Comparison of ENCODE assay signal across 21 mouse cellular contexts in the genomic region with DNA sequence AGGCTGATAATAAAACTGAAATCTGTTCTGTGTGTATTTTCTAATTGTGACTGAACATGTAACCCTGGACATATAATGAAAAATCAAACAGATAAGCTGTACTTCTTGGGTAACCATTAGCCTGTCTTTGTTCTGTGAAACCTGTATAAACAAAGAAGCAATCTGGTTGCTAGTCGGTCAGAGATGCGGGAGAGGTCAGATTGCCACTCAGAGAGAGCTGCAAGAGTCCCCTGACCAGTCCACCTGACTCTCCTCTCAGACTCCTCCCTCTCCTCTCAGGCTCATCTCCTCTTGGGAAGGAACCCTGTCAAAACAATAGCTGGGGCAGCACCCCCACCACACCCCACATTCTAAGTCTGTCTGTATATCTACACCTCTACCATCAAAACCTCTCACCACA. TPM values are rescaled to one million over a fixed set of nuclear protein-coding genes. Genes with fewer than 3 reads are reported as not detected.
DNase-seq lines count a peak whose midpoint lies in the region; ATAC-seq and TF ChIP-seq lines count a peak whose summit lies in the region.
"Had no signal": no experiment of that assay in that cellular context is flagged by ENCODE, and none has a peak within 500 bp of the region (broad histone marks: within the 10 kb centered on the region; RNA-seq: fewer than 3 reads in every experiment).

No protein-coding gene starts in this region.

- TF ChIP-seq EP300 in ES-Bruce4 (IDR thresholded peaks at IDR 0.05; ENCODE audit: insufficient read depth, low read depth, low read length): 0 out of 2 replicates have a peak, but pooled peaks have one; percentile 30
- no peak for TF ChIP-seq EP300 in liver, embryonic 14.5 days (IDR thresholded peaks at IDR 0.05; ENCODE audit: low read depth)

- peak; percentile 45 for ATAC-seq in intestine, embryonic 16.5 days
- no peak for ATAC-seq in intestine, postnatal 0 days
- 0 out of 2 replicates have a peak, but pooled peaks have one; percentile 21 for ATAC-seq in liver, embryonic 14.5 days (ENCODE audit: insufficient read depth)
- peak; percentile 50; the same call in 1 of the 2 replicates for ATAC-seq in stomach, embryonic 15.5 days (ENCODE audit: insufficient read depth, low FRiP score, low read depth)
- ATAC-seq: forebrain, embryonic 13.5 days; forebrain, postnatal 0 days; hindbrain, embryonic 16.5 days had no signal

- no peak overlapping the region for H3K4me2 ChIP-seq in intestine, embryonic 16.5 days (ENCODE audit: low read depth, low read length)
- no peak overlapping the region for H3K4me2 ChIP-seq in intestine, postnatal 0 days (replicated peaks; ENCODE audit: low read depth)
- no peak overlapping the region for H3K4me2 ChIP-seq in liver, embryonic 14.5 days (ENCODE audit: low read depth)
- H3K4me2 ChIP-seq in stomach, embryonic 15.5 days: no peak overlapping the region
- H3K4me2 ChIP-seq: forebrain, embryonic 13.5 days; heart, embryonic 13.5 days; hindbrain, embryonic 12.5 days had no signal

- H3K9ac ChIP-seq in intestine, embryonic 16.5 days (ENCODE audit: low read depth, low read length): no peak overlapping the region
- H3K9ac ChIP-seq in intestine, postnatal 0 days (ENCODE audit: low read depth, low read length): no peak overlapping the region
- H3K9ac ChIP-seq in ES-Bruce4 (ENCODE audit: low read depth, poor library complexity, severe bottlenecking): no peak overlapping the region
- no peak overlapping the region for H3K9ac ChIP-seq in liver, embryonic 14.5 days (replicated peaks)
- H3K9ac ChIP-seq in stomach, embryonic 15.5 days: no peak overlapping the region
- H3K9ac ChIP-seq: forebrain, embryonic 13.5 days; forebrain, postnatal 0 days; heart, embryonic 13.5 days; hindbrain, embryonic 12.5 days had no signal

- TF ChIP-seq POLR2A in ES-Bruce4 (IDR thresholded peaks at IDR 0.05; ENCODE audit: insufficient read depth, low read length): no peak

- no peaks in the 10 kb centered on the region for H3K36me3 ChIP-seq in intestine, embryonic 16.5 days (ENCODE audit: control insufficient read depth, insufficient read depth, low read length)
- H3K36me3 ChIP-seq in intestine, postnatal 0 days (ENCODE audit: control insufficient read depth, insufficient read depth): no peaks in the 10 kb centered on the region
- no peaks in the 10 kb centered on the region for H3K36me3 ChIP-seq in ES-Bruce4 (ENCODE audit: control insufficient read depth, insufficient read depth, low read length, poor library complexity, severe bottlenecking)
- H3K36me3 ChIP-seq in liver, embryonic 14.5 days (replicated peaks; ENCODE audit: control insufficient read depth, insufficient read depth, low read depth): no peaks in the 10 kb centered on the region
- H3K36me3 ChIP-seq in stomach, embryonic 15.5 days: no peaks in the 10 kb centered on the region
- no peaks in the 10 kb centered on the region for H3K36me3 ChIP-seq in hindbrain, embryonic 10.5 days
- H3K36me3 ChIP-seq: embryonic facial prominence, embryonic 10.5 days; heart, embryonic 13.5 days; hindbrain, embryonic 12.5 days had no signal

- no peaks in the 10 kb centered on the region for H3K4me1 ChIP-seq in intestine, embryonic 16.5 days (ENCODE audit: control insufficient read depth, insufficient read depth, low read length)
- H3K4me1 ChIP-seq in intestine, postnatal 0 days (replicated peaks; ENCODE audit: control insufficient read depth, insufficient read depth, low read length): no peaks in the 10 kb centered on the region; the same call in 1 of the 2 replicates
- H3K4me1 ChIP-seq in ES-Bruce4 (ENCODE audit: control insufficient read depth, insufficient read depth, low read length): peaks cover 6% of the 10 kb centered on the region
- peaks cover 0 to 8% of the 10 kb centered on the region in 2 experiments; a peak in 1 of 4 replicates for H3K4me1 ChIP-seq in liver, embryonic 14.5 days (replicated peaks; ENCODE audit: control insufficient read depth in 2 of 2, insufficient read depth in 2 of 2, low read length in 1 of 2)
- H3K4me1 ChIP-seq in stomach, embryonic 15.5 days: no peaks in the 10 kb centered on the region
- H3K4me1 ChIP-seq in hindbrain, embryonic 10.5 days (replicated peaks): 0 out of 2 replicates have a peak, but pooled peaks cover 6% of the 10 kb centered on the region
- H3K4me1 ChIP-seq: forebrain, embryonic 13.5 days had no signal

- TF ChIP-seq CTCF in intestine, postnatal 0 days (IDR thresholded peaks at IDR 0.05; ENCODE audit: low read depth): no peak
- no peak for TF ChIP-seq CTCF in ES-Bruce4 (IDR thresholded peaks at IDR 0.05; ENCODE audit: low read depth, low read length)
- TF ChIP-seq CTCF in liver, embryonic 14.5 days (IDR thresholded peaks at IDR 0.05; ENCODE audit: low read depth): no peak

- no peak overlapping the region for H3K4me3 ChIP-seq in intestine, embryonic 16.5 days (ENCODE audit: low read length)
- H3K4me3 ChIP-seq in intestine, postnatal 0 days (ENCODE audit: low read depth, low read length): no peak overlapping the region
- H3K4me3 ChIP-seq in ES-Bruce4 (ENCODE audit: low read depth, low read length): no peak overlapping the region
- H3K4me3 ChIP-seq in liver, embryonic 14.5 days (ENCODE audit: insufficient read depth in 1 of 2, low read depth in 2 of 2, low read length in 2 of 2): no peak overlapping the region
- H3K4me3 ChIP-seq in stomach, embryonic 15.5 days (replicated peaks): no peak overlapping the region
- no peak overlapping the region for H3K4me3 ChIP-seq in hindbrain, embryonic 10.5 days
- H3K4me3 ChIP-seq: embryonic facial prominence, embryonic 10.5 days; forebrain, embryonic 13.5 days; heart, embryonic 13.5 days; hindbrain, embryonic 12.5 days had no signal

- no peak for DNase-seq in liver, embryonic 14.5 days (ENCODE audit: low read depth in 3 of 3, low spot score in 3 of 3)
- no peak for DNase-seq in adrenal gland, postnatal 14 days
- no peak for DNase-seq in adrenal gland, adult 18-20 months (ENCODE audit: low spot score in 2 of 2)
- DNase-seq in hindbrain, embryonic 10.5 days (ENCODE audit: low spot score): no peak
- DNase-seq: adrenal gland, adult 8-10 months; cerebellum, adult 11-12 months; cerebellum, adult 9-10 months; cerebellum, postnatal 36 days; forebrain, postnatal 0 days; gastrocnemius, postnatal 25 days; heart, adult 11 months; heart, postnatal 36 days had no signal

- no peaks in the 10 kb centered on the region for H3K27me3 ChIP-seq in intestine, embryonic 16.5 days (replicated peaks; ENCODE audit: control insufficient read depth, insufficient read depth, low read length)
- no peaks in the 10 kb centered on the region for H3K27me3 ChIP-seq in intestine, postnatal 0 days (replicated peaks; ENCODE audit: control insufficient read depth, insufficient read depth, low read length)
- no peaks in the 10 kb centered on the region for H3K27me3 ChIP-seq in ES-Bruce4 (ENCODE audit: control insufficient read depth, insufficient read depth, low read length, poor library complexity, severe bottlenecking)
- H3K27me3 ChIP-seq in liver, embryonic 14.5 days (ENCODE audit: control insufficient read depth, insufficient read depth, low read length): peaks cover 4% of the 10 kb centered on the region
- H3K27me3 ChIP-seq in stomach, embryonic 15.5 days (replicated peaks): peaks cover 7% of the 10 kb centered on the region
- H3K27me3 ChIP-seq in hindbrain, embryonic 10.5 days (ENCODE audit: insufficient read depth, poor library complexity, severe bottlenecking): peaks cover 13% of the 10 kb centered on the region

- H3K27ac ChIP-seq in intestine, embryonic 16.5 days (ENCODE audit: low read length): no peak overlapping the region
- H3K27ac ChIP-seq in intestine, postnatal 0 days (ENCODE audit: low read depth, low read length): no peak overlapping the region
- H3K27ac ChIP-seq in ES-Bruce4 (ENCODE audit: insufficient read depth, low read length): peak overlapping the region; percentile 16; the same call in 1 of the 2 replicates
- H3K27ac ChIP-seq in liver, embryonic 14.5 days: no peak overlapping the region
- no peak overlapping the region for H3K27ac ChIP-seq in stomach, embryonic 15.5 days
- H3K27ac ChIP-seq in hindbrain, embryonic 10.5 days: no peak overlapping the region
- H3K27ac ChIP-seq: embryonic facial prominence, embryonic 10.5 days; forebrain, embryonic 13.5 days; heart, embryonic 13.5 days; hindbrain, embryonic 12.5 days had no signal

- no peaks in the 10 kb centered on the region for H3K9me3 ChIP-seq in intestine, embryonic 16.5 days (ENCODE audit: control insufficient read depth, low read length)
- no peaks in the 10 kb centered on the region for H3K9me3 ChIP-seq in intestine, postnatal 0 days (ENCODE audit: control insufficient read depth)
- no peaks in the 10 kb centered on the region for H3K9me3 ChIP-seq in ES-Bruce4 (replicated peaks; ENCODE audit: control insufficient read depth, insufficient read depth, low read length, poor library complexity, severe bottlenecking)
- H3K9me3 ChIP-seq in liver, embryonic 14.5 days (ENCODE audit: control insufficient read depth, low read length): no peaks in the 10 kb centered on the region
- H3K9me3 ChIP-seq in stomach, embryonic 15.5 days: no peaks in the 10 kb centered on the region
- H3K9me3 ChIP-seq in hindbrain, embryonic 10.5 days: no peaks in the 10 kb centered on the region
- H3K9me3 ChIP-seq: embryonic facial prominence, embryonic 10.5 days; forebrain, embryonic 13.5 days; heart, embryonic 13.5 days; hindbrain, embryonic 12.5 days had no signal

- WGBS in intestine, embryonic 16.5 days: 12% methylated on average over 2 of the region's 2 CpGs
- WGBS in intestine, postnatal 0 days: 17% methylated on average over 2 of the region's 2 CpGs
- WGBS in liver, embryonic 14.5 days (ENCODE audit: insufficient replicate concordance): 46% methylated on average over 2 of the region's 2 CpGs
- WGBS in stomach, embryonic 15.5 days: 7% methylated on average over 2 of the region's 2 CpGs
- 52% methylated on average over 2 of the region's 2 CpGs for WGBS in hindbrain, embryonic 10.5 days

RNA-seq across cellular contexts. Expression of gene Mreg, which starts 7.0 kb away (rescaled TPM):
- 7.5 and 13.2 TPM in 2 replicates for polyA plus RNA-seq in intestine, embryonic 16.5 days (2015; fragmentation: Nextera tagmentation; extraction: Ambion mirVana)
- 26.6 and 37.7 TPM in 2 replicates for polyA plus RNA-seq in intestine, postnatal 0 days (2015; fragmentation: Nextera tagmentation; extraction: Ambion mirVana)
- 90.7 and 95.8 TPM in 2 replicates for polyA plus RNA-seq in ES-Bruce4 (2011; ENCODE audit: insufficient read depth, insufficient read length, low read depth, missing spikeins)
- polyA plus RNA-seq in liver, embryonic 14.5 days (2012; rRNA removed): 1.9 and 2.9 TPM in 2 replicates
- polyA plus RNA-seq in liver, embryonic 14.5 days (2014; fragmentation: Nextera tagmentation; extraction: Ambion mirVana): 6.4 and 7.4 TPM in 2 replicates
- 8.5 and 9.7 TPM in 2 replicates for polyA plus RNA-seq in stomach, embryonic 15.5 days (2015; fragmentation: Nextera tagmentation; extraction: Ambion mirVana)
- 7.5 and 8.0 TPM in 2 replicates for total RNA-seq in adrenal gland, postnatal 14 days (2021)
- total RNA-seq in adrenal gland, adult 18-20 months (2021): 1 to 10 TPM; 2.2 to 2.3 TPM
- 12.3 and 27.2 TPM in 2 replicates for polyA plus RNA-seq in hindbrain, embryonic 10.5 days (2016; fragmentation: Nextera tagmentation; extraction: Ambion mirVana)
